8 mouse cellular contexts compared by ENCODE assay signal in the genomic region with DNA sequence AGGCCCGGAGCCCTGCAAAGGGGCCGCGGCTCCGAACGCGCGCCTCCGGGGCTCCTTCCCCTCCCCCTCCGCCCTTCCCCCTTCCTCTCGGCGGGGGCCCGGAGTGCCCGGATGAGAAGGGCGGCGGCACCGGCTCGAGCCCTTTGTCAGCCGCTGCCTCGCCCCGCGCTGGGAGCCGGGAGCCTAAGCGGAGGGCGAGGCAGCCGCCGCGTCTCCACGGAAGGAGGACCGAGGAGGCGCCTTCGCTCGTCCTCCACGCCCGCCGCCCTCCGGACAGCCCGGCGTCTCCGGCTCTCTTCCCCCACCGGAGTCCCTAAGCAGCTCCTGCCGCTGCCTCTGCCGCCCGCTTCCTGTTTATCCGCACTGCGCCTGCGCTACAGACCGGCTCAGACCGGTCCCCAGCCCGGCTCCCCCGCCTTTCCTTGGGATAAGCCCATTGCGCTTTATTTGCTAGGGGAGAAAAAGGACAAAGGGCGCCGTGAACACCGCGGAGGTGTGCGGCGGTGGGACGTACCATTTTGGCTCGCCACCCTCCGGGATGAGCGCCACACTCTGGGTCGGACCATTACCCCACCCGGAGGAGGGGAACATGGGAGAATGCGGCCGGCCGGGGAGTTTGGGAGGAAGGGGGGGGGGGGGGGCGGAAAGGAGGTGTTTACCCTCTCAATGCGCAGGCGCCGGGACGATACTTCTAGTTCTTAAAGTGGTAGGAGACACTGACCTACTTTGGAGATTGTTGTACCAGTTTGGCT. TPM values are rescaled to one million over a fixed set of nuclear protein-coding genes. Genes with fewer than 3 reads are reported as not detected.
DNase-seq lines count a peak whose midpoint lies in the region; ATAC-seq and TF ChIP-seq lines count a peak whose summit lies in the region.

Gene Mgea5, minus strand, starts transcription at position 657 of the 752 bp plus-strand sequence.

- peak within 1 kb of the TSS; percentile 99 for H3K27ac ChIP-seq in bone marrow, adult 2 months (ENCODE audit: control insufficient read depth, insufficient read depth, low read depth, low read length, poor library complexity)
- peak within 1 kb of the TSS; percentile 98 for H3K27ac ChIP-seq in embryonic facial prominence, embryonic 15.5 days (replicated peaks)
- peak within 1 kb of the TSS; percentile 97 for H3K27ac ChIP-seq in limb, embryonic 14.5 days (replicated peaks; ENCODE audit: low read depth, low read length)
- H3K27ac ChIP-seq in midbrain, postnatal 0 days (ENCODE audit: low read depth, low read length) = peak within 1 kb of the TSS; percentile 99

- H3K9ac ChIP-seq in embryonic facial prominence, embryonic 15.5 days = peak within 1 kb of the TSS; percentile 100
- peak within 1 kb of the TSS; percentile 97 for H3K9ac ChIP-seq in limb, embryonic 14.5 days (ENCODE audit: low read depth, low read length, severe bottlenecking)
- peak within 1 kb of the TSS; percentile 96 for H3K9ac ChIP-seq in midbrain, postnatal 0 days (replicated peaks; ENCODE audit: low read length, poor library complexity, severe bottlenecking)

- WGBS in bone marrow, adult 2 months = under 1% methylated on average over 68 of the region's 71 CpGs
- under 1% methylated on average over 52 of the region's 71 CpGs for WGBS in embryonic facial prominence, embryonic 15.5 days
- 2% methylated on average over 37 of the region's 71 CpGs for WGBS in limb, embryonic 14.5 days
- WGBS in midbrain, postnatal 0 days = under 1% methylated on average over 49 of the region's 71 CpGs

- peak; percentile 95 for TF ChIP-seq POLR2A in bone marrow, adult 2 months (IDR thresholded peaks at IDR 0.05; ENCODE audit: borderline replicate concordance, control insufficient read depth, low read depth, low read length)
- 0 out of 2 replicates have a peak, but pooled peaks have one; percentile 82 for TF ChIP-seq POLR2A in limb, embryonic 14.5 days (IDR thresholded peaks at IDR 0.05; ENCODE audit: borderline replicate concordance, extremely low read depth, insufficient read depth, insufficient read length)

- no peaks in the 10 kb centered on the region for H3K27me3 ChIP-seq in embryonic facial prominence, embryonic 15.5 days
- H3K27me3 ChIP-seq in limb, embryonic 14.5 days (ENCODE audit: control insufficient read depth, insufficient read depth, low read length) = no peaks in the 10 kb centered on the region
- no peaks in the 10 kb centered on the region for H3K27me3 ChIP-seq in midbrain, postnatal 0 days (ENCODE audit: insufficient read depth, low read length)

- H3K36me3 ChIP-seq in embryonic facial prominence, embryonic 15.5 days = peaks cover 13% of the 10 kb centered on the region; the same call in 1 of the 2 replicates
- H3K36me3 ChIP-seq in limb, embryonic 14.5 days (ENCODE audit: control insufficient read depth, insufficient read depth, low read length) = peaks cover 28% of the 10 kb centered on the region
- H3K36me3 ChIP-seq in midbrain, postnatal 0 days (ENCODE audit: insufficient read depth, low read length) = 0 out of 2 replicates have a peak, but pooled peaks cover 4% of the 10 kb centered on the region

- no peaks in the 10 kb centered on the region for H3K9me3 ChIP-seq in embryonic facial prominence, embryonic 15.5 days (replicated peaks)
- H3K9me3 ChIP-seq in limb, embryonic 14.5 days (ENCODE audit: control insufficient read depth, low read length) = no peaks in the 10 kb centered on the region
- no peaks in the 10 kb centered on the region for H3K9me3 ChIP-seq in midbrain, postnatal 0 days (ENCODE audit: low read length)

- peak within 1 kb of the TSS; percentile 60 for H3K4me2 ChIP-seq in embryonic facial prominence, embryonic 15.5 days (replicated peaks)
- peak within 1 kb of the TSS; percentile 62 for H3K4me2 ChIP-seq in limb, embryonic 14.5 days (replicated peaks; ENCODE audit: low read depth, low read length, severe bottlenecking)
- peak within 1 kb of the TSS; percentile 60 for H3K4me2 ChIP-seq in midbrain, postnatal 0 days (ENCODE audit: low read depth, low read length, poor library complexity, severe bottlenecking)

- no peak for TF ChIP-seq CTCF in bone marrow, adult 2 months (IDR thresholded peaks at IDR 0.05; ENCODE audit: control insufficient read depth, insufficient read depth, low read length)
- no peak for TF ChIP-seq CTCF in midbrain, postnatal 0 days (IDR thresholded peaks at IDR 0.05)

- ATAC-seq in embryonic facial prominence, embryonic 15.5 days (ENCODE audit: insufficient number of reproducible peaks, low FRiP score, low TSS enrichment, low read depth) = peak; percentile 98
- peak; percentile 98 for ATAC-seq in limb, embryonic 14.5 days (ENCODE audit: low FRiP score, low read depth)
- ATAC-seq in midbrain, postnatal 0 days (ENCODE audit: low FRiP score) = peak; percentile 98

- H3K4me1 ChIP-seq in bone marrow, adult 2 months (ENCODE audit: control insufficient read depth, insufficient read depth, low read length) = peaks cover 4% of the 10 kb centered on the region; the same call in 1 of the 2 replicates
- H3K4me1 ChIP-seq in embryonic facial prominence, embryonic 15.5 days = peaks cover 24% of the 10 kb centered on the region
- peaks cover 29% of the 10 kb centered on the region for H3K4me1 ChIP-seq in limb, embryonic 14.5 days (ENCODE audit: control insufficient read depth, insufficient read depth, low read length)
- peaks cover 12% of the 10 kb centered on the region; the same call in 1 of the 2 replicates for H3K4me1 ChIP-seq in midbrain, postnatal 0 days (ENCODE audit: insufficient read depth, low read length)

- H3K4me3 ChIP-seq in bone marrow, adult 2 months (replicated peaks; ENCODE audit: control insufficient read depth, low read depth, low read length) = peak within 1 kb of the TSS; percentile 81
- H3K4me3 ChIP-seq in embryonic facial prominence, embryonic 15.5 days (replicated peaks) = peak within 1 kb of the TSS; percentile 93
- H3K4me3 ChIP-seq in limb, embryonic 14.5 days (replicated peaks; ENCODE audit: low read length) = peak within 1 kb of the TSS; percentile 100
- peak within 1 kb of the TSS; percentile 81 for H3K4me3 ChIP-seq in midbrain, postnatal 0 days (ENCODE audit: low read depth, low read length)

- peak; percentile 99 for DNase-seq in 416B (ENCODE audit: low read depth)
- peak; percentile 99 for DNase-seq in heart, adult 8-10 months (ENCODE audit: low spot score)
- peak; percentile 99 for DNase-seq in kidney, adult 9 months
- peak; percentile 98 for DNase-seq in limb, embryonic 14.5 days (ENCODE audit: low spot score)
- peak; percentile 99 for DNase-seq in midbrain, postnatal 0 days (ENCODE audit: low spot score)
- DNase-seq in spleen, postnatal 14 days (ENCODE audit: low spot score in 2 of 2) = peak; percentile 94 to 96

RNA-seq across cellular contexts. Expression of gene Mgea5, which starts in this region (rescaled TPM):
- 51.4 and 80.8 TPM in 2 replicates for polyA plus RNA-seq in bone marrow, adult 2 months (2011; ENCODE audit: insufficient read depth, insufficient read length, low replicate concordance, missing spikeins)
- polyA plus RNA-seq in embryonic facial prominence, embryonic 15.5 days (2015; fragmentation: Nextera tagmentation; extraction: Ambion mirVana) = 53.0 and 55.9 TPM in 2 replicates
- total RNA-seq in heart, adult 8-10 months (2022) = 10 to 100 TPM; 70.7 to 85.5 (median 82.4) TPM
- 79.8 and 85.3 TPM in 2 replicates for polyA plus RNA-seq in limb, embryonic 14.5 days (2012; rRNA removed)
- polyA plus RNA-seq in limb, embryonic 14.5 days (2014; fragmentation: Nextera tagmentation; extraction: Ambion mirVana) = 59.0 and 66.9 TPM in 2 replicates
- total RNA-seq in midbrain, postnatal 0 days (2014; rRNA removed) = 145 and 210 TPM in 2 replicates
- 55.9 and 78.2 TPM in 2 replicates for polyA plus RNA-seq in midbrain, postnatal 0 days (2015; fragmentation: Nextera tagmentation; extraction: Ambion mirVana)

Comparison
In these comparisons a context has a peak if more than half of its experiments do, and no peak if none do; other contexts are left out.
1. Peak in every context shown above with its lines: DNase-seq, ATAC-seq, H3K4me3 ChIP-seq and H3K27ac ChIP-seq.